Mouse (Mus musculus): ENCODE results near the gene Fnip2. TPM values are rescaled to one million over a fixed set of nuclear protein-coding genes. Genes with fewer than 3 reads are reported as not detected.

Gene Fnip2
- total RNA-seq, 1 experiment from 2014 or later = 3.0 TPM

Other genes starting within 250 kb of the Fnip2 start
- not detected in 3 replicates for gene Gm17359, start 231.1 kb downstream of the Fnip2 start, total RNA-seq (2017)
- 99.2 to 136 TPM (median 131 TPM) in 3 replicates for gene Ppid, start 23.5 kb upstream of the Fnip2 start, total RNA-seq (2017)
- 4.4 to 5.3 TPM in 2 of 3 replicates, not detected in the other for gene 4930579G24Rik, start 61.3 kb upstream of the Fnip2 start, total RNA-seq (2017)
- gene Etfdh, start 61.7 kb upstream of the Fnip2 start, total RNA-seq (2017) = 34.8 to 50.9 TPM (median 49.1 TPM) in 3 replicates
- 0.10 TPM in 1 of 3 replicates, not detected in the others for gene Rxfp1, start 170.1 kb upstream of the Fnip2 start, total RNA-seq (2017)

All from monocyte, adult 5-6 weeks (primary cell).